8 mouse cellular contexts compared by ENCODE assay signal in the genomic region with DNA sequence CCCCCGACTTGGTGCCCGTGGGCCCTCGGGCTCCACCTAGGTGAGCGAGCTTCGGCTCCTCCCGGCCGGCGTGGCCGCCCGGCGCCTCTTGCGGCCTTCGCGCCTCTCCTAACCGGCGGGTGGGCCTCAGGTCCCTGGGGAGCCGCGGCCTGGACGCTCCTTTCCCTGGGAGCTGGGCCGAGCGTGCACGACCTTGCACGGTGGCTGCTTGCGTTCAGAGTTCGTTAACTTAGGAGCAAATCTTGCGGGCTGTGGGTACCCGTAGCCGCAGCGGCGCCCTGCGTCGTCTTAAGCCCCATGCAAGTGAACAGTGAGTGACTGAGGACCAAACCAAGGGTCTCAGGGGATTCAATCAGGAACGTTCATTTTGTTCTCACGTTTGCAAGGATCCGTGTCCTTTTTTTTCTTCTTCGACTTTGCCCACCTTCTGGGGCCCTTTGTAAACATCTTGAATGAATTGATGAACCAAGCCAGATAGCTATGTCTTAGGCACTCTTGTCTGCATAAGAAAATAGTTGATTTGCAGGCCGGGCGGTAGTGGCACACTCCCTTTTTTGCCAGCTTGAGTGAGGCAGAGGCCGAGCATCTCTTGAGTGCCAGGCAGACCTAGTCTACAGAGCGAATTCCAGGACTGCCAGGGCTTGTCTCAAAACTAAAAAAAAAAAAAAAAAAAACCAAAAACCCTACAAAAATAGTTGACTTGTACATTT. TPM values are rescaled to one million over a fixed set of nuclear protein-coding genes. Genes with fewer than 3 reads are reported as not detected.
DNase-seq lines count a peak whose midpoint lies in the region; ATAC-seq and TF ChIP-seq lines count a peak whose summit lies in the region.

No protein-coding gene starts in this region.

- TF ChIP-seq EP300 in ES-Bruce4 (IDR thresholded peaks at IDR 0.05; ENCODE audit: insufficient read depth, low read depth, low read length) = no peak
- no peak for TF ChIP-seq EP300 in liver, postnatal 0 days (IDR thresholded peaks at IDR 0.05; ENCODE audit: low read depth)
- TF ChIP-seq EP300 in stomach, postnatal 0 days (optimal IDR thresholded peaks at IDR 0.05) = no peak

- H3K27me3 ChIP-seq in kidney, postnatal 0 days (ENCODE audit: insufficient read depth, low read length) = no peaks in the 10 kb centered on the region
- H3K27me3 ChIP-seq in ES-Bruce4 (ENCODE audit: control insufficient read depth, insufficient read depth, low read length, poor library complexity, severe bottlenecking) = no peaks in the 10 kb centered on the region
- no peaks in the 10 kb centered on the region for H3K27me3 ChIP-seq in hindbrain, embryonic 10.5 days (ENCODE audit: insufficient read depth, poor library complexity, severe bottlenecking)
- no peaks in the 10 kb centered on the region for H3K27me3 ChIP-seq in liver, postnatal 0 days (ENCODE audit: insufficient read depth, low read length)
- no peaks in the 10 kb centered on the region for H3K27me3 ChIP-seq in stomach, postnatal 0 days (ENCODE audit: control insufficient read depth, insufficient read depth, low read length)

- TF ChIP-seq POLR2A in ES-Bruce4 (IDR thresholded peaks at IDR 0.05; ENCODE audit: insufficient read depth, low read length) = no peak

- H3K27ac ChIP-seq in kidney, postnatal 0 days = peak overlapping the region; percentile 68; the same call in 1 of the 2 replicates
- peak overlapping the region; percentile 58 for H3K27ac ChIP-seq in ES-Bruce4 (ENCODE audit: insufficient read depth, low read length)
- H3K27ac ChIP-seq in hindbrain, embryonic 10.5 days = peak overlapping the region; percentile 96
- peak overlapping the region; percentile 53 for H3K27ac ChIP-seq in liver, postnatal 0 days (ENCODE audit: low read depth)
- peak overlapping the region; percentile 70 for H3K27ac ChIP-seq in stomach, postnatal 0 days (replicated peaks)

- ATAC-seq in kidney, postnatal 0 days (replicated peaks; ENCODE audit: low FRiP score, low read depth) = peak; percentile 76; the same call in 1 of the 2 replicates
- ATAC-seq in liver, postnatal 0 days = peak; percentile 68
- peak; percentile 71 for ATAC-seq in stomach, postnatal 0 days (ENCODE audit: low FRiP score, low TSS enrichment)

- peaks cover 4% of the 10 kb centered on the region for H3K36me3 ChIP-seq in kidney, postnatal 0 days (ENCODE audit: insufficient read depth, low read length)
- H3K36me3 ChIP-seq in ES-Bruce4 (ENCODE audit: control insufficient read depth, insufficient read depth, low read length, poor library complexity, severe bottlenecking) = peaks cover 39% of the 10 kb centered on the region
- H3K36me3 ChIP-seq in hindbrain, embryonic 10.5 days = peaks cover 40% of the 10 kb centered on the region
- H3K36me3 ChIP-seq in liver, postnatal 0 days (replicated peaks; ENCODE audit: insufficient read depth, low read length) = peaks cover 23% of the 10 kb centered on the region
- 0 out of 2 replicates have a peak, but pooled peaks cover 3% of the 10 kb centered on the region for H3K36me3 ChIP-seq in stomach, postnatal 0 days (ENCODE audit: control insufficient read depth, insufficient read depth, low read length)

- H3K4me2 ChIP-seq in kidney, postnatal 0 days (ENCODE audit: low read length) = peak overlapping the region; percentile 92
- H3K4me2 ChIP-seq in liver, postnatal 0 days (ENCODE audit: low read depth, low read length) = peak overlapping the region; percentile 84
- peak overlapping the region; percentile 85 for H3K4me2 ChIP-seq in stomach, postnatal 0 days (replicated peaks; ENCODE audit: low read depth)

- peak overlapping the region; percentile 76 for H3K9ac ChIP-seq in kidney, postnatal 0 days (ENCODE audit: low read depth, low read length)
- peak overlapping the region; percentile 93 for H3K9ac ChIP-seq in ES-Bruce4 (ENCODE audit: low read depth, poor library complexity, severe bottlenecking)
- peak overlapping the region; percentile 79 for H3K9ac ChIP-seq in liver, postnatal 0 days (replicated peaks)
- peak overlapping the region; percentile 84 for H3K9ac ChIP-seq in stomach, postnatal 0 days (ENCODE audit: low read length)

- no peak; the same call in 1 of the 2 replicates for TF ChIP-seq CTCF in kidney, postnatal 0 days (IDR thresholded peaks at IDR 0.05; ENCODE audit: low read depth)
- TF ChIP-seq CTCF in ES-Bruce4 (IDR thresholded peaks at IDR 0.05; ENCODE audit: low read depth, low read length) = no peak
- 0 out of 2 replicates have a peak, but pooled peaks have one; percentile 11 for TF ChIP-seq CTCF in liver, postnatal 0 days (IDR thresholded peaks at IDR 0.05; ENCODE audit: low read depth)
- peak; percentile 12; the same call in 1 of the 2 replicates for TF ChIP-seq CTCF in stomach, postnatal 0 days (IDR thresholded peaks at IDR 0.05; ENCODE audit: low read depth)

- H3K4me3 ChIP-seq in kidney, postnatal 0 days (replicated peaks; ENCODE audit: low read depth, low read length) = peak overlapping the region; percentile 87
- H3K4me3 ChIP-seq in ES-Bruce4 (ENCODE audit: low read depth, low read length) = peak overlapping the region; percentile 97
- H3K4me3 ChIP-seq in hindbrain, embryonic 10.5 days = peak overlapping the region; percentile 77
- H3K4me3 ChIP-seq in liver, postnatal 0 days (ENCODE audit: low read depth, low read length) = peak overlapping the region; percentile 68
- peak overlapping the region; percentile 88 for H3K4me3 ChIP-seq in stomach, postnatal 0 days (ENCODE audit: low read depth, low read length)

- WGBS in kidney, postnatal 0 days = under 1% methylated on average over 40 of the region's 40 CpGs
- WGBS in hindbrain, embryonic 10.5 days = under 1% methylated on average over 40 of the region's 40 CpGs
- WGBS in liver, postnatal 0 days (ENCODE audit: insufficient replicate concordance) = under 1% methylated on average over 40 of the region's 40 CpGs
- WGBS in stomach, postnatal 0 days = under 1% methylated on average over 37 of the region's 40 CpGs

- H3K9me3 ChIP-seq in kidney, postnatal 0 days (replicated peaks; ENCODE audit: low read length) = no peaks in the 10 kb centered on the region
- no peaks in the 10 kb centered on the region for H3K9me3 ChIP-seq in ES-Bruce4 (replicated peaks; ENCODE audit: control insufficient read depth, insufficient read depth, low read length, poor library complexity, severe bottlenecking)
- H3K9me3 ChIP-seq in hindbrain, embryonic 10.5 days = no peaks in the 10 kb centered on the region
- H3K9me3 ChIP-seq in liver, postnatal 0 days (ENCODE audit: low read length) = no peaks in the 10 kb centered on the region
- H3K9me3 ChIP-seq in stomach, postnatal 0 days (ENCODE audit: control insufficient read depth, low read length) = no peaks in the 10 kb centered on the region

- H3K4me1 ChIP-seq in kidney, postnatal 0 days (replicated peaks; ENCODE audit: insufficient read depth, low read length) = no peaks in the 10 kb centered on the region
- peaks cover 2% of the 10 kb centered on the region for H3K4me1 ChIP-seq in ES-Bruce4 (ENCODE audit: control insufficient read depth, insufficient read depth, low read length)
- peaks cover 36% of the 10 kb centered on the region for H3K4me1 ChIP-seq in hindbrain, embryonic 10.5 days (replicated peaks)
- H3K4me1 ChIP-seq in liver, postnatal 0 days (ENCODE audit: insufficient read depth) = peaks cover 19% of the 10 kb centered on the region
- H3K4me1 ChIP-seq in stomach, postnatal 0 days (replicated peaks; ENCODE audit: control insufficient read depth, insufficient read depth) = no peaks in the 10 kb centered on the region

- DNase-seq in kidney, postnatal 0 days (ENCODE audit: low spot score) = peak; percentile 51
- DNase-seq in kidney, adult 9 months = no peak
- peak; percentile 11 for DNase-seq in brain, adult 2 months (ENCODE audit: low read depth, low spot score)
- no peak for DNase-seq in hindbrain, embryonic 10.5 days (ENCODE audit: low spot score)
- no peak for DNase-seq in liver, postnatal 0 days
- DNase-seq in stomach, postnatal 0 days (ENCODE audit: low spot score) = no peak
- no peak for DNase-seq in yolk sac, embryonic 10.5 days (ENCODE audit: low spot score)

RNA-seq across cellular contexts. Expression of a gene that starts 0.5 kb away (rescaled TPM):
- polyA plus RNA-seq in kidney, postnatal 0 days (2015; fragmentation: Nextera tagmentation; extraction: Ambion mirVana) = 33.1 and 35.4 TPM in 2 replicates
- 163 and 200 TPM in 2 replicates for polyA plus RNA-seq in ES-Bruce4 (2011; ENCODE audit: insufficient read depth, insufficient read length, low read depth, missing spikeins)
- polyA plus RNA-seq in hindbrain, embryonic 10.5 days (2016; fragmentation: Nextera tagmentation; extraction: Ambion mirVana) = 55.9 and 81.8 TPM in 2 replicates
- polyA plus RNA-seq in liver, postnatal 0 days (2015; fragmentation: Nextera tagmentation; extraction: Ambion mirVana) = 15.5 and 17.3 TPM in 2 replicates
- polyA plus RNA-seq in stomach, postnatal 0 days (2015; fragmentation: Nextera tagmentation; extraction: Ambion mirVana) = 15.6 and 17.2 TPM in 2 replicates

RNA-seq across cellular contexts. Expression of a gene that starts 0.6 kb away (rescaled TPM):
- 1.4 and 1.6 TPM in 2 replicates for polyA plus RNA-seq in kidney, postnatal 0 days (2015; fragmentation: Nextera tagmentation; extraction: Ambion mirVana)
- polyA plus RNA-seq in ES-Bruce4 (2011; ENCODE audit: insufficient read depth, insufficient read length, low read depth, missing spikeins) = 2.6 and 4.4 TPM in 2 replicates
- 3.1 and 4.4 TPM in 2 replicates for polyA plus RNA-seq in hindbrain, embryonic 10.5 days (2016; fragmentation: Nextera tagmentation; extraction: Ambion mirVana)
- polyA plus RNA-seq in liver, postnatal 0 days (2015; fragmentation: Nextera tagmentation; extraction: Ambion mirVana) = 171 and 175 TPM in 2 replicates
- 1.3 TPM in 2 replicates for polyA plus RNA-seq in stomach, postnatal 0 days (2015; fragmentation: Nextera tagmentation; extraction: Ambion mirVana)

Comparison
In these comparisons a context has a peak if more than half of its experiments do, and no peak if none do; other contexts are left out.
1. DNase-seq: peak in kidney, postnatal 0 days (single experiment) and brain, adult 2 months (single experiment); none in kidney, adult 9 months (single experiment), hindbrain, embryonic 10.5 days (single experiment), liver, postnatal 0 days (single experiment), stomach, postnatal 0 days (single experiment) and yolk sac, embryonic 10.5 days (single experiment).
2. CTCF ChIP-seq: peak in liver, postnatal 0 days (single experiment) and stomach, postnatal 0 days (single experiment); none in kidney, postnatal 0 days (single experiment) and ES-Bruce4 (single experiment).
3. RNA of a gene that starts 0.6 kb away (polyA plus RNA-seq): 171 to 175 TPM in liver, postnatal 0 days; 3.1 to 4.4 TPM in hindbrain, embryonic 10.5 days, 2.6 to 4.4 TPM in ES-Bruce4, 1.4 to 1.6 TPM in kidney, postnatal 0 days and 1.3 TPM in stomach, postnatal 0 days; every median in the first group is over 10 times any median in the second.
4. Peak in every context shown above with its lines, with median percentiles within 50 percentile points of each other: ATAC-seq, H3K27ac ChIP-seq, H3K4me2 ChIP-seq, H3K4me3 ChIP-seq and H3K9ac ChIP-seq.